Mouse (Mus musculus) intestine, embryonic 16.5 days (tissue): Measurements from ENCODE around the gene Frrs1. TPM values are rescaled to one million over a fixed set of nuclear protein-coding genes. Genes with fewer than 3 reads are reported as not detected.

ENCODE experiments used
- ATAC-seq: fragments of 200-750 bp; cut with Nextera tagmentation; 2 replicates; pipeline ENCODE4 v1.8.0; 2017; ENCODE audit warnings: moderate TSS enrichment, moderate library complexity
- H3K27ac ChIP-seq: fragments of 300-500 bp; sonication (generic); 2 replicates; pipeline ENCODE4 v1.5.1; 2014; ENCODE audit warnings: mild to moderate bottlenecking, low read length
- H3K27me3 ChIP-seq: fragments of 300-500 bp; sonication (generic); replicated peaks from 2 replicates; pipeline ENCODE4 v1.6.1; 2014; ENCODE audit warnings: low read length, control low read depth, mixed read lengths; ENCODE audit not compliant: control insufficient read depth, insufficient read depth
- H3K36me3 ChIP-seq: fragments of 300-500 bp; sonication (generic); 2 replicates; pipeline ENCODE4 v1.6.1; 2014; ENCODE audit warnings: low read length, control low read depth; ENCODE audit not compliant: control insufficient read depth, insufficient read depth
- H3K4me1 ChIP-seq: fragments of 300-500 bp; sonication (generic); 2 replicates; pipeline ENCODE4 v1.6.1; 2014; ENCODE audit warnings: low read length, control low read depth, mixed read lengths; ENCODE audit not compliant: control insufficient read depth, insufficient read depth
- H3K4me2 ChIP-seq: fragments of 300-500 bp; sonication (generic); 2 replicates; pipeline ENCODE4 v1.6.1; 2014; ENCODE audit warnings: low read depth, low read length, control low read depth
- H3K4me3 ChIP-seq: fragments of 300-500 bp; sonication (generic); 2 replicates; pipeline ENCODE4 v1.5.1; 2014; ENCODE audit warnings: mild to moderate bottlenecking, low read length
- H3K9ac ChIP-seq: fragments of 300-500 bp; sonication (generic); 2 replicates; pipeline ENCODE4 v1.6.1; 2014; ENCODE audit warnings: low read depth, low read length
- H3K9me3 ChIP-seq: fragments of 300-500 bp; sonication (generic); 2 replicates; pipeline ENCODE4 v1.6.1; 2016; ENCODE audit warnings: low read length, control low read depth; ENCODE audit not compliant: control insufficient read depth
- WGBS: fragments of 180-500 bp; shearing (Covaris S2); extraction: QIAGEN DNeasy Blood & Tissue Kit; methylation state at CpG from one replicate; pipeline ENCODE4 v1.1.7; 2014; 5-methylcytosine and 5-hydroxymethylcytosine counted together
- polyA plus RNA-seq: library from polyadenylated mRNA; unstranded; fragments of >200 nt; fragmentation: Nextera tagmentation; extraction: Ambion mirVana; gene quantifications from 2 replicates; pipeline ENCODE4 v1.2.1, GENCODE M21; 2015

The Frrs1 gene
- polyA plus RNA-seq, 1 experiment from 2014 or later = 44.7 TPM

DNA sequence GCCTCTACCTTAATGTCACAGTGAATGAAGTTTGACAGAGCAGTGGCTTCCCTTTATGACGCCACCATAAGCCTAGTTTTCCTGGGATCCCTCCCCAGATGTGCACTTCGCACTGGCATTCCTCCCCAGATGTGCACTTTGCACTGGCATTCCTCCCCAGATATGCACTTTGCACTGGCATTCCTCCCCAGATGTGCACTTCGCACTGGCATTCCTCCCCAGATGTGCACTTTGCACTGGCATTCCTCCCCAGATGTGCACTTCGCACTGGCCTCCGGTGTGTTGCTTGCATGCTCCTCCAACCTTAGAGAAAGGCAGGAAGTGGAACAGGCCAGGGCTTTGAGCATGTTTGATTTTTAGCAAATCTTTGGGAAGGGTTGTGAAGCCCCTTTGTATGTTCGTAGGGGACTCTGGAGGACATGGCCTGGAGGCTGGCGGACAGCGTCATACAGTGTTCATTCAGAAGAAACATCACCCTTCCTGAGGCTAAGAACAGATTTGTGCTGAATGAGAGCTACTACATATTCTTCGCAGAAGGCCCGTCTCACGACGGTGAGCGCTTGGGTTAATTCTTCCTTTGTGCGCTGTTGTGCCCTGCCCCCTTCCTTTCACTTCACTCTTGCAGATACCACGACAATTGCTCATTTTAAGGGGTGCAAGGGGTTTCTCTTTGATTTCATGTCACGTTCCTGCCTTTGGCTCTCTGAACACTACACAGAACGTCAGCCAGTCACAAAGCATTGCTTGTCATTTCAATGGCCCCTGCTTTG, 32.4 kb downstream of the Frrs1 start:
- ATAC-seq = no peak
- Histone ChIP-seq H3K36me3 (no peaks in the 10 kb centered on the region), H3K4me2 (no peak overlapping the region), H3K4me3 (no peak overlapping the region), H3K27me3 (no peaks in the 10 kb centered on the region), H3K9ac (no peak overlapping the region), H3K9me3 (no peaks in the 10 kb centered on the region), H3K27ac (no peak overlapping the region), H3K4me1 (no peaks in the 10 kb centered on the region)
- 86% methylated on average over 17 of the region's 17 CpGs for WGBS

DNA sequence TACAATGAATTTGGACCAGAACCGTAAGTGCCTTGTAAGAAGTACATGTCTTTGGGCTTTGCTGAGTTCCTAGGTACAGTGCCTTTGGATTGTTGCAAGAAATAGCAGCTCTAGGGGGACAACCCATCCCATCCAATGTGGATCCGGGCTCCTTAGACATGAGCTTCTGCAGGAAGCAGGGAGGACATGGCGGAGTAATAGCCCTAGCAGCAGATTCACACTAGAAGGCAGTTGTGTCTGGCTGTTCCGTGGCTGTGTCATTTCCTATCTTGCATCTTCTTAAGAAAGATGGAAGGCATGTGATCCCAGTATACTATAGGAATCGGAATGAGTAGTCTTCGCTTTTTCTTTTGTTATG, 32.9 kb downstream of the Frrs1 start:
- Histone ChIP-seq H3K27ac (no peak overlapping the region), H3K4me3 (no peak overlapping the region), H3K27me3 (no peaks in the 10 kb centered on the region), H3K4me1 (no peaks in the 10 kb centered on the region), H3K9ac (no peak overlapping the region), H3K4me2 (no peak overlapping the region), H3K36me3 (0 out of 2 replicates have a peak, but pooled peaks cover 2% of the 10 kb centered on the region), H3K9me3 (no peaks in the 10 kb centered on the region)
- 89% methylated on average over 6 of the region's 6 CpGs for WGBS
- no peak for ATAC-seq

DNA sequence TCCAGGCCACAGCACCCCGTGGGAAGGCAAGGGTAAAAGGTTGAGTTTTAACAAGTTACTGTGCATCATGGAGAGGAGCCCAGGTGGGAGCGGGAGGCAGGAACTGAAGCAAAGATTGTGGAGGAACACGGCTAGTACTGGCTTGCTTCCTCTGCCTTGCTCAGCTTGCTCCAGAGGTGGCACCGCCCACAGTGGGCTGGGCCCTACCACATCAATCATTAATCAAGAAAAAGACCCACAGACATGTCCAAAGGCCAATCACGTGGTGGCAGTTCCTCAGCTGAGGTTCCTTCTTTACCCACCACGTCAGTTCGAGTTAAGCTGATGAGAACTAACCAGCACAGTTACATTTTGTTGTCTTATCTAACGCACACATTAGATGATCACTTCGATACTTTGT, 33.6 kb downstream of the Frrs1 start:
- Histone ChIP-seq H3K4me1 (no peaks in the 10 kb centered on the region), H3K9ac (no peak overlapping the region), H3K36me3 (0 out of 2 replicates have a peak, but pooled peaks cover 4% of the 10 kb centered on the region), H3K4me3 (no peak overlapping the region), H3K4me2 (no peak overlapping the region), H3K27me3 (no peaks in the 10 kb centered on the region), H3K9me3 (no peaks in the 10 kb centered on the region), H3K27ac (no peak overlapping the region)
- peak; percentile 95 for ATAC-seq
- 70% methylated on average over 9 of the region's 9 CpGs for WGBS

DNA sequence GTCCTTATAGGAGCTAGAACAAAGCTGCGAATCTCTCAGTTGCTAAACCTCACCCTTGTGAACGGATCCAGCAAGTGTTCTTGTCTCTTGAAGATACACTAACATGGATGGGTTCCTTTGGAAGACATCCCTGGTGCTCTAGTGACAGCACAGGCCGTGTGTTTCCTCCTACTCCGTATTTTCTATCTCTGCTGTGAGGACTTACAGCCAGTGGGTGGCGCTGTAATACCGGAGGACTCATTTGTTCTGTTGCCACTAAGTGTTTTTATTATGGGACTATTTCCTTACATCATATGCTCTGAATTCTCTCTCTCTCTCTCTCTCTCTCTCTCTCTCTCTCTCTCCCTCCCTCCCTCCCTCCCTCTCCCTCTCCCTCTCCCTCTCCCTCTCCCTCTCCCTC, 44.9 kb downstream of the Frrs1 start:
- Histone ChIP-seq H3K36me3 (no peaks in the 10 kb centered on the region), H3K27me3 (no peaks in the 10 kb centered on the region), H3K9ac (no peak overlapping the region), H3K27ac (no peak overlapping the region), H3K4me2 (no peak overlapping the region), H3K4me1 (no peaks in the 10 kb centered on the region), H3K9me3 (no peaks in the 10 kb centered on the region), H3K4me3 (no peak overlapping the region)
- WGBS = 28% methylated on average over 6 of the region's 6 CpGs
- no peak for ATAC-seq

DNA sequence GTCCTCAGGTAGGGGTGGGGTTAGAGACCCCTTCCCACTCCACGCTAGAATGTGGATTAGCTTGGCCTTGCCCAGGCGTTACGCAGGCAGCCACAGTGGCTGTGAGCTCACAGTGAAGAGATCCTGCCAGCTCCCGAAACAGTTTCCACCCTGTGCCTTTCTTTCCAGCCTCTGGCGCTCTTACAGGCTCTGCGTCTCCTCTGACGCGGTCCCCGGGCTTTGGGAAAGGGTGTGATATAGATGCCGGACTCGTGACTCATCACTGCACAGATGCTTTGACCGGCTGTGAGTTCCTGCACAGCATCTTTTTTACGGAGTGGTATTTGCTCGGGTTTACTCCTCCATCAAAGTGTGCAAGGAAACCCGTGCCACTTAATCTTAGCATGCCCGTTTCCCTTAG, 46.6 kb downstream of the Frrs1 start:
- Histone ChIP-seq H3K27me3 (no peaks in the 10 kb centered on the region), H3K9ac (no peak overlapping the region), H3K4me3 (no peak overlapping the region), H3K4me1 (no peaks in the 10 kb centered on the region), H3K27ac (no peak overlapping the region), H3K36me3 (no peaks in the 10 kb centered on the region), H3K4me2 (no peak overlapping the region), H3K9me3 (no peaks in the 10 kb centered on the region)
- ATAC-seq = no peak
- 79% methylated on average over 16 of the region's 16 CpGs for WGBS

DNA sequence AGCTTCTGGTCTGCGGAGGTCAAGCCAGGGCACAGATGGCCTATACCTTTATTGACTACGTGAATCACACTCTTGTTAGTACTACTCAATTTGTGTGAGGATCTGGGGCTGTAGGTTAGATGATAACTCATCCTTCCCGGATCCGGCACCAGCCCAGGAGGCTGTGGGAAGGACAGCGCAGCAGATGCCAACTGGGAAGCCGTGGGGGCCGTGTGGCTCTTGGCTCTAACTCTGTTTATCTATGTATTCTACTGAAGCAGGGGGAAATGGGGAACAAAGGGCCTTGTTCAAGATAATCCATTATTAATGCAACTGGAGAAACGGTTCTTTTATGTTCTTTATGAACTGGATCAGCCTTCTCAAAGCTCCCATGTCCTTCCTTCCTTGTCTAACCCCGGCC, 47.3 kb downstream of the Frrs1 start:
- no peak overlapping the region for H3K4me3 ChIP-seq
- no peaks in the 10 kb centered on the region for H3K36me3 ChIP-seq
- ATAC-seq = no peak
- H3K4me1 ChIP-seq = no peaks in the 10 kb centered on the region
- H3K4me2 ChIP-seq = no peak overlapping the region
- WGBS = 69% methylated on average over 9 of the region's 9 CpGs
- H3K9ac ChIP-seq = no peak overlapping the region
- no peaks in the 10 kb centered on the region for H3K9me3 ChIP-seq
- no peak overlapping the region for H3K27ac ChIP-seq
- H3K27me3 ChIP-seq = no peaks in the 10 kb centered on the region

DNA sequence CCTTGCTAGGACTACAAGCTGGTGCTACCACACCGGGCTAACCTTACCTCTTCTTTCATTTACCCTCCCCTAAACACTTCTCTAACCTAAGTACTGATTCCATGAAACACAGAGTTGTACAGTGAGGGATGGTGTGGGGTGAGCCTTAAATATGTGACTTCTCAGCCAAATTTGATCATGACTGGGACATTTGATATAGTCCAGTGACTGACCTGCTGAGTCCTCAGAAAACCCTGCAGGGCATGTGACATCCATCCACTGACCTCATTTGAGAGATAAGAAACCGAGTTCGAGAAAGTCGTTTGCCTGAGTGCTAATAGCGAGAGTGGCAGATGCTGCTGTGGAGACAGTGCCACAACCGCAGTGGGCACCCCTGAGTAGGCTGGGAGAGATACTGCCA, 55.1 kb downstream of the Frrs1 start:
- Histone ChIP-seq H3K4me3 (no peak overlapping the region), H3K36me3 (no peaks in the 10 kb centered on the region)

DNA sequence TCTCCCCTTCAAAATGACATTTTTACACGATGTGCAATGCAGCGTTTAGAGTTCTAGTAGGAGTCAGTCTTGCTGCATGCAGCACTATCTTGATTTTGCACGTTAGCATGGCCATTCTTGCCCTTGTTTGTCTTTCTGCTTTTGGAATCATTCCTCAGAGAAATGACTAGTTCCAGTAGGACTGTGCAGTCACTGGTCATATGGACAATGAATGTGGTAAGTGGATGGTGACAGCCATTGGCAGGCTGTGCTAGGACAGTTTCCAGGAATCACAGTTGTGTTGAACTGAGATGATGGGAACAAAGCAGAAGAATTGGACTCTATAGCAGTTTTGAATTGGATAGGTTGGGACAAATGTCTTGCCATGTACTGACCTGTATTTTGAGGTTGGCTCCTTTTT, 55.7 kb downstream of the Frrs1 start:
- no peaks in the 10 kb centered on the region for H3K4me1 ChIP-seq
- 74% methylated on average over 3 of the region's 3 CpGs for WGBS

More for the DNA sequence above, 55.1 kb downstream of the Frrs1 start:
- H3K4me2 ChIP-seq = no peak overlapping the region
- no peak overlapping the region for H3K27ac ChIP-seq
- no peaks in the 10 kb centered on the region for H3K9me3 ChIP-seq
- H3K27me3 ChIP-seq = no peaks in the 10 kb centered on the region
- 80% methylated on average over 6 of the region's 6 CpGs for WGBS
- no peak for ATAC-seq
- H3K4me1 ChIP-seq = no peaks in the 10 kb centered on the region
- no peak overlapping the region for H3K9ac ChIP-seq

DNA sequence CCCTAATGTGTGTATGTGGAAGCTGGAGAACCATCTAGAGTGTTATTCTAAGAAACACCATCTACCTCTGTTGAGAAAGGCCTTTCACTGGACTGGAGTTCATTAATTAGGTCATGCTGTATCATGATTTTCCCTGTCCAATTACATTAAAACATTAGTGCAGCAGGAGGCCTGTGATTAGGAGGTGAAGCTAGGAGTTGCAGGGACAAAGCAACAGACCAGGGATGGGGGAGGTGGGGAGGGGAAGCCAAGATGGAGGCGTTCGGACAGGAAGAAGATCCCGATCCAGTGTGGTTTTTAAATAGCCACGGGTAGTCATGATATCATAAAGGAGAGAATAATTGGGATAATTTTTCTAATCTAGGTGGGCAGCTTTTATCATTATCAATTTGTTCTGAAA, 57.8 kb downstream of the Frrs1 start:
- Histone ChIP-seq H3K4me3 (no peak overlapping the region), H3K4me2 (no peak overlapping the region), H3K36me3 (no peaks in the 10 kb centered on the region), H3K9ac (no peak overlapping the region), H3K27ac (no peak overlapping the region), H3K9me3 (no peaks in the 10 kb centered on the region), H3K4me1 (no peaks in the 10 kb centered on the region), H3K27me3 (no peaks in the 10 kb centered on the region)
- WGBS = 88% methylated on average over 4 of the region's 4 CpGs
- no peak for ATAC-seq

More for the DNA sequence above, 55.7 kb downstream of the Frrs1 start:
- Histone ChIP-seq H3K27ac (no peak overlapping the region), H3K9me3 (no peaks in the 10 kb centered on the region), H3K9ac (no peak overlapping the region), H3K4me3 (no peak overlapping the region), H3K27me3 (no peaks in the 10 kb centered on the region), H3K36me3 (no peaks in the 10 kb centered on the region), H3K4me2 (no peak overlapping the region)
- ATAC-seq = no peak

DNA sequence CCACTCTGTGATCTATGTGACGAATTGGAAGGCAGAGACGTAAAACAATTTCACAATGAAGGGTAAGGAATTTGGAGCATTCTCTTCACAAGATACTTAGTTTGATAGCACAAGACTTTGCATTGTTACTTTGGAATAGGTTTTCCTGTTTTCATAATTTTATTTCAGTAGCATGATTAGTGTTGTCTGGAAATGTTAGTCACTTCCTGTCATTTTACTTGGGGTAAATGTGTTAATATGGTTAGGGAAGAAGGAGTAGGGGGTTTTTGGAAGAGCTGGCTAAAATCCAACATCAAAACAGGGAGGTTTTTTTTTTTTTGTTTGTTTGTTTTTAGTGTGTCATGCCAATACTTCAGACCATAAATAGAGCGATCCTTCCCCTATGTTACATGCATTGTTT, 62.3 kb downstream of the Frrs1 start:
- WGBS = 87% methylated on average over 3 of the region's 3 CpGs
- Histone ChIP-seq H3K27me3 (no peaks in the 10 kb centered on the region), H3K9me3 (no peaks in the 10 kb centered on the region), H3K4me3 (no peak overlapping the region), H3K9ac (no peak overlapping the region), H3K36me3 (no peaks in the 10 kb centered on the region), H3K4me1 (no peaks in the 10 kb centered on the region), H3K4me2 (no peak overlapping the region), H3K27ac (no peak overlapping the region)
- no peak for ATAC-seq
